Mouse (Mus musculus) stomach, adult 2 months (tissue): ENCODE measurements around the gene Fpgs. TPM values are rescaled to one million over a fixed set of nuclear protein-coding genes. Genes with fewer than 3 reads are reported as not detected.

Experiments
- polyA plus RNA-seq: library from polyadenylated mRNA; depleted of rRNA; stranded (reverse); fragments of >200 nt; gene quantifications from 2 replicates; pipeline ENCODE4 v1.2.3, GENCODE M21; 2012; rRNA removed

Fpgs gene
- polyA plus RNA-seq, result 50.8 and 58.7 TPM in 2 replicates

DNA sequence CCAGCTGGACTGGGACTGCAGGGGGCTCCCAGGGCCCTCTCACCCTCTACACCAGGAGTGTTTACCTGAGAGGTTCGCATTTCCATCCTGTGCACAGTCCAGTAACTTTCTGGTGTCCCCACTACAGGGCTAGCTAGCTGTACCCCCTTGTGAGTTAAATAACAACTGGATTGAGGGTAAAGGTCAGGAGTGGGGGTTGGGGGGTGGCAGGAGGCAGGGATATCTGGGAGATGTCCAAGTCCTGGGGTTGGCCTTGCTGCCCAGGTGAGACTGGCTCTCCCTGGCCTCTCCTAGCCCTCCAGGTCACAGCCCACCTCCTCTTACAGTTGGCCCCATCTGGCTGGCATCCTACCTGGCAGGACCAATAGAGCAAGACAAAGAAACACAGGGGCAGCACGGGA lies at the start of gene Fpgs:
Gene Fpgs (minus strand): TSS at position 125 of the 401 bp plus-strand sequence.

GRCm38 (mm10) chr2:32740916-32741272 lies 36.9 kb upstream of the Fpgs start, which contains the start of gene 6330409D20Rik:
Gene 6330409D20Rik, minus strand, starts transcription at chr2:32741016.

GRCm38 (mm10) chr2:32720681-32721229 lies 16.8 kb upstream of the Fpgs start, which contains the start of gene Sh2d3c:
Gene Sh2d3c, plus strand, starts transcription at chr2:32721055.

GRCm38 (mm10) chr2:32712934-32713817 lies 9.2 kb upstream of the Fpgs start, which contains the start of gene Cdk9:
Gene Cdk9, minus strand, starts transcription at chr2:32713076.

GRCm38 (mm10) chr2:32646379-32647056 lies 57.4 kb downstream of the Fpgs start, which contains the start of gene Eng:
Gene Eng, plus strand, starts transcription at chr2:32646595.

Other genes starting within 250 kb of the Fpgs start
- 43.7 and 54.8 TPM in 2 replicates for gene Fam102a, start 168.8 kb downstream of the Fpgs start, polyA plus RNA-seq
- 86.8 and 96.2 TPM in 2 replicates for gene Dpm2, start 133.3 kb downstream of the Fpgs start, polyA plus RNA-seq
- 0.16 and 0.27 TPM in 2 replicates for gene Pip5kl1, start 129.3 kb downstream of the Fpgs start, polyA plus RNA-seq
- not detected in 2 replicates for gene 9430097D07Rik, start 128.5 kb downstream of the Fpgs start, polyA plus RNA-seq
- 5.9 and 7.3 TPM in 2 replicates for gene St6galnac4, start 117.0 kb downstream of the Fpgs start, polyA plus RNA-seq
- gene St6galnac6, start 104.4 kb downstream of the Fpgs start, polyA plus RNA-seq, result 11.4 and 25.4 TPM in 2 replicates
- gene Ak1, start 82.4 kb downstream of the Fpgs start, polyA plus RNA-seq, result 29.4 and 34.1 TPM in 2 replicates
- 54.6 and 61.2 TPM in 2 replicates for gene Eng, start 57.5 kb downstream of the Fpgs start, polyA plus RNA-seq
- gene Cdk9, start 8.9 kb upstream of the Fpgs start, polyA plus RNA-seq, result 42.2 and 43.4 TPM in 2 replicates
- gene Sh2d3c, start 16.9 kb upstream of the Fpgs start, polyA plus RNA-seq, result 7.9 and 8.4 TPM in 2 replicates
- gene 6330409D20Rik, start 36.9 kb upstream of the Fpgs start, polyA plus RNA-seq, result 0.15 TPM in 1 of 2 replicates, not detected in the other
- 45.8 and 55.4 TPM in 2 replicates for gene Tor2a, start 53.1 kb upstream of the Fpgs start, polyA plus RNA-seq
- gene Ttc16, start 71.5 kb upstream of the Fpgs start, polyA plus RNA-seq, result 0.16 and 0.66 TPM in 2 replicates
- gene Ptrh1, start 71.6 kb upstream of the Fpgs start, polyA plus RNA-seq, result 15.0 and 18.2 TPM in 2 replicates
- not detected in 2 replicates for gene Cfap157, start 80.3 kb upstream of the Fpgs start, polyA plus RNA-seq
- 2.1 and 2.5 TPM in 2 replicates for gene Stxbp1, start 143.1 kb upstream of the Fpgs start, polyA plus RNA-seq
- gene Fam129b, start 172.0 kb upstream of the Fpgs start, polyA plus RNA-seq, result 59.8 and 60.1 TPM in 2 replicates